Mouse (Mus musculus): ENCODE measurements around the gene Stum.
A peak's percentile ranks its signal among the peaks of the same experiment; 100 is the strongest.

Stum gene

GRCm38 (mm10) chr1:180428101-180428712 lies 55.1 kb downstream of the Stum start:
- peak; percentile 41 for DNase-seq

GRCm38 (mm10) chr1:180427685-180428084 lies 55.6 kb downstream of the Stum start:
- no peak for DNase-seq

- no peak for DNase-seq
These were observed 56.9 kb downstream of the Stum start for GRCm38 (mm10) chr1:180426405-180426804.

- no peak for DNase-seq
These were observed 59.4 kb downstream of the Stum start for GRCm38 (mm10) chr1:180423931-180424330.

- no peak for DNase-seq
These were observed 60.2 kb downstream of the Stum start for GRCm38 (mm10) chr1:180423008-180423639.

- DNase-seq = peak; percentile 66
These were observed 61.1 kb downstream of the Stum start for GRCm38 (mm10) chr1:180422076-180422828.

- no peak for DNase-seq
These were observed 62.0 kb downstream of the Stum start for GRCm38 (mm10) chr1:180421165-180421909.

- DNase-seq = no peak
These were observed 62.7 kb downstream of the Stum start for GRCm38 (mm10) chr1:180420496-180421164.

- DNase-seq = no peak
These were observed 64.2 kb downstream of the Stum start for GRCm38 (mm10) chr1:180419059-180419458.

- no peak for DNase-seq
These were observed 66.2 kb downstream of the Stum start for GRCm38 (mm10) chr1:180417118-180417517.

- DNase-seq = no peak
These were observed 67.5 kb downstream of the Stum start for GRCm38 (mm10) chr1:180415836-180416235.

GRCm38 (mm10) chr1:180415064-180415463 lies 68.2 kb downstream of the Stum start:
- DNase-seq = no peak

GRCm38 (mm10) chr1:180410306-180410705 lies 73.0 kb downstream of the Stum start:
- DNase-seq = no peak

- no peak for DNase-seq
These were observed 73.5 kb downstream of the Stum start for GRCm38 (mm10) chr1:180409771-180410170.

- DNase-seq = no peak
These were observed 74.5 kb downstream of the Stum start for GRCm38 (mm10) chr1:180408832-180409231.

- no peak for DNase-seq
These were observed 75.3 kb downstream of the Stum start for GRCm38 (mm10) chr1:180407727-180408719.

GRCm38 (mm10) chr1:180407171-180407671 lies 76.1 kb downstream of the Stum start:
- DNase-seq = peak; percentile 58

GRCm38 (mm10) chr1:180406336-180407035 lies 76.8 kb downstream of the Stum start:
- no peak for DNase-seq

- no peak for DNase-seq
These were observed 77.5 kb downstream of the Stum start for GRCm38 (mm10) chr1:180405576-180406335.

- DNase-seq = no peak
These were observed 78.6 kb downstream of the Stum start for GRCm38 (mm10) chr1:180404706-180405105.

All from cerebellum, adult 11 months (tissue).